Mouse (Mus musculus) erythroblast, embryonic 14.5 days (primary cell): Measurements from ENCODE around the gene Ifitm10.

ENCODE experiments used
- GATA1 ChIP-seq: IDR thresholded peaks from 2 replicates; pipeline ENCODE4 v1.6.1; 2012; ENCODE audit warnings: low read length, inconsistent platforms, mixed read lengths
- TAL1 ChIP-seq: IDR thresholded peaks from 3 replicates; pipeline ENCODE4 v1.6.1; 2012; ENCODE audit warnings: low read length, inconsistent platforms, mixed read lengths

DNA sequence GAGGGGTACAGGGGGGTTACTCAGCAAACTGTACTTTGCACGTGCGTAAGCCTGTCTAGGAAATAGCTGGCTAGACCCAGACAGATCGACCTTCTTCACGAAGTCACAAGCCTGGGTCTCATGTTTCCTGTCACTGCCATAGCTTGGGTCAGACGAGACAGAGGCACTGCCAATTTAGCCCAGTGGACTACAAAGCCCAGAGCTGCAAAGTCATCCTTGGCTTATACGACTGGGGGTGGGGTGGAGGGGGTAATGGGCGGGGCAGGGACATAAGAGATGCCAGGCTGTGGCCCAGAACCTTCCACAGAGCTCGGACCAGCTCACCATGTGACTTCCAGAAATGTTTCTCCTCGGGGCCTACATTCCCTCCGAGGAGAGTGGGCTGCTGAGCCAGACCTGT, 10.8 kb upstream of the Ifitm10 start:
- TF ChIP-seq TAL1 (no peak), GATA1 (no peak)
